Mouse (Mus musculus) stomach, embryonic 14.5 days (tissue): ENCODE results near the gene Fam219b. TPM values are rescaled to one million over a fixed set of nuclear protein-coding genes. Genes with fewer than 3 reads are reported as not detected.
A peak's percentile ranks its signal among the peaks of the same experiment; 100 is the strongest.

Source experiments
- ATAC-seq: fragments of 200-750 bp; cut with Nextera tagmentation; 2 replicates; pipeline ENCODE4 v1.8.0; 2017; ENCODE audit warnings: low read depth, moderate TSS enrichment; ENCODE audit not compliant: insufficient number of reproducible peaks, insufficient read depth, low FRiP score
- H3K27ac ChIP-seq: fragments of 300-500 bp; sonication (generic); 2 replicates; pipeline ENCODE4 v1.5.1; 2014; ENCODE audit warnings: mild to moderate bottlenecking, low read length, moderate library complexity, mixed read lengths
- H3K27me3 ChIP-seq: fragments of 300-500 bp; sonication (generic); 2 replicates; pipeline ENCODE4 v1.6.1; 2014; ENCODE audit warnings: low read length, control low read depth, mixed read lengths; ENCODE audit not compliant: control insufficient read depth, insufficient read depth
- H3K36me3 ChIP-seq: fragments of 300-500 bp; sonication (generic); 2 replicates; pipeline ENCODE4 v1.6.1; 2014; ENCODE audit warnings: mild to moderate bottlenecking, control low read depth, low read length, moderate library complexity, mixed read lengths; ENCODE audit not compliant: control insufficient read depth, insufficient read depth
- H3K4me1 ChIP-seq: fragments of 300-500 bp; sonication (generic); 2 replicates; pipeline ENCODE4 v1.6.1; 2014; ENCODE audit warnings: low read length, control low read depth, mixed read lengths; ENCODE audit not compliant: control insufficient read depth, insufficient read depth
- H3K4me2 ChIP-seq: fragments of 300-500 bp; sonication (generic); replicated peaks from 2 replicates; pipeline ENCODE4 v1.6.1; 2014; ENCODE audit warnings: low read depth, low read length, control low read depth
- H3K4me3 ChIP-seq: fragments of 300-500 bp; sonication (generic); 2 replicates; pipeline ENCODE4 v1.5.1; 2014; ENCODE audit warnings: low read depth, low read length, control low read depth
- H3K9ac ChIP-seq: fragments of 300-500 bp; sonication (generic); replicated peaks from 2 replicates; pipeline ENCODE4 v1.6.1; 2014; ENCODE audit warnings: low read depth, mild to moderate bottlenecking, control low read depth, low read length, moderate library complexity, mixed read lengths
- H3K9me3 ChIP-seq: fragments of 300-500 bp; sonication (generic); 2 replicates; pipeline ENCODE4 v1.6.1; 2016; ENCODE audit warnings: low read depth, low read length, control low read depth; ENCODE audit not compliant: control insufficient read depth
- WGBS: fragments of 180-500 bp; shearing (Covaris S2); extraction: QIAGEN DNeasy Blood & Tissue Kit; methylation state at CpG from one replicate; pipeline ENCODE4 v1.1.7; 2014; 5-methylcytosine and 5-hydroxymethylcytosine counted together
- polyA plus RNA-seq: library from polyadenylated mRNA; unstranded; fragments of >200 nt; fragmentation: Nextera tagmentation; extraction: Ambion mirVana; gene quantifications from 2 replicates; pipeline ENCODE4 v1.2.1, GENCODE M21; 2014

Fam219b gene
- polyA plus RNA-seq, 1 experiment from 2014 or later, result 23.6 TPM

GRCm38 (mm10) chr9:57502911-57503621 is 34.3 kb upstream of the Fam219b start:
- Histone ChIP-seq H3K27ac (no peak overlapping the region; the same call in 1 of the 2 replicates), H3K9me3 (no peaks in the 10 kb centered on the region), H3K4me1 (peaks cover 17% of the 10 kb centered on the region; the same call in 1 of the 2 replicates), H3K27me3 (peaks cover 48% of the 10 kb centered on the region), H3K36me3 (no peaks in the 10 kb centered on the region), H3K4me2 (peak overlapping the region; percentile 98), H3K9ac (no peak overlapping the region), H3K4me3 (peak overlapping the region; percentile 48; the same call in 1 of the 2 replicates)
- WGBS, result 3% methylated on average over 23 of the region's 23 CpGs
- ATAC-seq, result no peak

- peak within 1 kb of the TSS; percentile 25; the same call in 1 of the 2 replicates for H3K9ac ChIP-seq
- H3K36me3 ChIP-seq, result no peaks in the 10 kb centered on the region
- ATAC-seq, result 0 out of 2 replicates have a peak, but pooled peaks have one; percentile 65
- peaks cover 17% of the 10 kb centered on the region; the same call in 1 of the 2 replicates for H3K4me1 ChIP-seq
- no peaks in the 10 kb centered on the region for H3K9me3 ChIP-seq
- WGBS, result under 1% methylated on average over 46 of the region's 46 CpGs
- peak within 1 kb of the TSS; percentile 98 for H3K4me2 ChIP-seq
- no peak within 1 kb of the TSS; the same call in 1 of the 2 replicates for H3K27ac ChIP-seq
- H3K27me3 ChIP-seq, result peaks cover 48% of the 10 kb centered on the region
- H3K4me3 ChIP-seq, result peak within 1 kb of the TSS; percentile 48
Measured at GRCm38 (mm10) chr9:57503622-57504380, 33.5 kb upstream of the Fam219b start, which contains the start of gene Rpp25. TSS of gene Rpp25 (plus strand) at chr9:57504026.

GRCm38 (mm10) chr9:57504381-57504700 is 33.0 kb upstream of the Fam219b start:
- WGBS, result under 1% methylated on average over 34 of the region's 34 CpGs
- H3K27me3 ChIP-seq, result peaks cover 48% of the 10 kb centered on the region
- H3K4me3 ChIP-seq, result peak overlapping the region; percentile 48
- no peak overlapping the region for H3K27ac ChIP-seq
- H3K4me2 ChIP-seq, result peak overlapping the region; percentile 98
- peak overlapping the region; percentile 25; the same call in 1 of the 2 replicates for H3K9ac ChIP-seq
- ATAC-seq, result no peak
- H3K9me3 ChIP-seq, result no peaks in the 10 kb centered on the region
- peaks cover 17% of the 10 kb centered on the region; the same call in 1 of the 2 replicates for H3K4me1 ChIP-seq
- H3K36me3 ChIP-seq, result no peaks in the 10 kb centered on the region

- H3K4me1 ChIP-seq, result peaks cover 17% of the 10 kb centered on the region; the same call in 1 of the 2 replicates
Measured at GRCm38 (mm10) chr9:57504891-57505290, 32.4 kb upstream of the Fam219b start.

GRCm38 (mm10) chr9:57505700-57506099 is 31.6 kb upstream of the Fam219b start:
- peak; percentile 65; the same call in 1 of the 2 replicates for ATAC-seq
- Histone ChIP-seq H3K27me3 (peaks cover 47% of the 10 kb centered on the region), H3K9ac (no peak overlapping the region), H3K27ac (no peak overlapping the region), H3K9me3 (no peaks in the 10 kb centered on the region), H3K4me1 (peaks cover 17% of the 10 kb centered on the region; the same call in 1 of the 2 replicates), H3K4me2 (no peak overlapping the region), H3K36me3 (no peaks in the 10 kb centered on the region), H3K4me3 (no peak overlapping the region)
- 4% methylated on average over 8 of the region's 8 CpGs for WGBS

More at GRCm38 (mm10) chr9:57504891-57505290, 32.4 kb upstream of the Fam219b start:
- no peaks in the 10 kb centered on the region for H3K36me3 ChIP-seq
- no peak for ATAC-seq
- 49% methylated on average over 10 of the region's 10 CpGs for WGBS
- H3K4me2 ChIP-seq, result peak overlapping the region; percentile 98
- H3K4me3 ChIP-seq, result 0 out of 2 replicates have a peak overlapping the region, but pooled peaks have one; percentile 48
- H3K27me3 ChIP-seq, result peaks cover 48% of the 10 kb centered on the region
- no peak overlapping the region for H3K9ac ChIP-seq
- no peak overlapping the region for H3K27ac ChIP-seq
- H3K9me3 ChIP-seq, result no peaks in the 10 kb centered on the region

- H3K27me3 ChIP-seq, result 0 out of 2 replicates have a peak, but pooled peaks cover 8% of the 10 kb centered on the region
- H3K9ac ChIP-seq, result no peak overlapping the region
- peaks cover 3% of the 10 kb centered on the region; the same call in 1 of the 2 replicates for H3K4me1 ChIP-seq
- 80% methylated on average over 2 of the region's 2 CpGs for WGBS
- H3K4me3 ChIP-seq, result no peak overlapping the region
- no peak for ATAC-seq
- H3K27ac ChIP-seq, result no peak overlapping the region
- H3K4me2 ChIP-seq, result no peak overlapping the region
- H3K9me3 ChIP-seq, result no peaks in the 10 kb centered on the region
- no peaks in the 10 kb centered on the region for H3K36me3 ChIP-seq
Measured at GRCm38 (mm10) chr9:57510577-57510976, 26.8 kb upstream of the Fam219b start.

- no peak overlapping the region for H3K4me2 ChIP-seq
- H3K9me3 ChIP-seq, result no peaks in the 10 kb centered on the region
- H3K27ac ChIP-seq, result no peak overlapping the region
- 6% methylated on average over 3 of the region's 3 CpGs for WGBS
- H3K4me3 ChIP-seq, result no peak overlapping the region
- ATAC-seq, result no peak
- H3K27me3 ChIP-seq, result no peaks in the 10 kb centered on the region
- peaks cover 2% of the 10 kb centered on the region; the same call in 1 of the 2 replicates for H3K4me1 ChIP-seq
- H3K9ac ChIP-seq, result no peak overlapping the region
- no peaks in the 10 kb centered on the region for H3K36me3 ChIP-seq
Measured at GRCm38 (mm10) chr9:57517113-57517512, 20.2 kb upstream of the Fam219b start.

- H3K4me3 ChIP-seq, result peak overlapping the region; percentile 57
- H3K27me3 ChIP-seq, result no peaks in the 10 kb centered on the region
- no peaks in the 10 kb centered on the region for H3K36me3 ChIP-seq
- H3K4me2 ChIP-seq, result peak overlapping the region; percentile 36
- peak overlapping the region; percentile 37; the same call in 1 of the 2 replicates for H3K9ac ChIP-seq
- H3K4me1 ChIP-seq, result peaks cover 6% of the 10 kb centered on the region; the same call in 1 of the 2 replicates
- no peaks in the 10 kb centered on the region for H3K9me3 ChIP-seq
- WGBS, result 23% methylated on average over 16 of the region's 16 CpGs
- ATAC-seq, result peak; percentile 40
- 0 out of 2 replicates have a peak overlapping the region, but pooled peaks have one; percentile 40 for H3K27ac ChIP-seq
Measured at GRCm38 (mm10) chr9:57520375-57521055, 16.8 kb upstream of the Fam219b start.
